Mouse (Mus musculus): ENCODE measurements at regions not wholly inside any gene's neighbourhood (a gene's known extent, or its start where the extent isn't known, plus 50 kb on each side); places are given as distances from the start of the nearest gene placed in this dataset.

DNA sequence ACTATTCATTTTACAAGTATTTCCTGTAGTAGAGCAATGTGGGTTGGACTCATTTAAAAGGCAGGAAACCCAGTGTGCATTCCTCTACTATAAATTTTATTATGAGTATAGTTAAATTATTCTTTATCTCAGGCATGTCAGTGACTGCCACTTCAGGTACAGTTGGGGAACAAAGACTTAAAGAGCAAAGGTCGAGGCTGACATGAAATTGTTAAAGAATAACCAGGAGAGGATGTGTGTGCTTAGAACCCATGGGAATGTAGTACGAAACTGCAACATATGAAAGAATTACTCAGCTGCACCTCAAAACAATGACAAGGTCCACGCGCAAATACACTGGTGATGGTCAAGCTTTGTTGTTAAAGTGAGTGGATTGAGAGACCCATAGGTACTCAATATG is 1583.4 kb upstream of the Slc10a2 start:
- Histone ChIP-seq H3K27ac (replicated peaks; ENCODE audit: low read depth, low read length) (no peak overlapping the region), H3K4me1 (ENCODE audit: control insufficient read depth, insufficient read depth, low read length) (no peaks in the 10 kb centered on the region), H3K9ac (ENCODE audit: low read depth, low read length) (no peak overlapping the region), H3K4me2 (ENCODE audit: low read depth, low read length) (no peak overlapping the region), H3K36me3 (ENCODE audit: control insufficient read depth, insufficient read depth, low read length) (no peaks in the 10 kb centered on the region), H3K9me3 (ENCODE audit: control insufficient read depth, low read length) (no peaks in the 10 kb centered on the region), H3K27me3 (replicated peaks; ENCODE audit: control insufficient read depth, insufficient read depth, low read length) (no peaks in the 10 kb centered on the region), H3K4me3 (ENCODE audit: low read depth, low read length) (no peak overlapping the region)
- ATAC-seq (ENCODE audit: low read depth) (no peak), DNase-seq (ENCODE audit: low spot score) (no peak)
- 82% methylated on average over 4 of the region's 4 CpGs for WGBS

DNA sequence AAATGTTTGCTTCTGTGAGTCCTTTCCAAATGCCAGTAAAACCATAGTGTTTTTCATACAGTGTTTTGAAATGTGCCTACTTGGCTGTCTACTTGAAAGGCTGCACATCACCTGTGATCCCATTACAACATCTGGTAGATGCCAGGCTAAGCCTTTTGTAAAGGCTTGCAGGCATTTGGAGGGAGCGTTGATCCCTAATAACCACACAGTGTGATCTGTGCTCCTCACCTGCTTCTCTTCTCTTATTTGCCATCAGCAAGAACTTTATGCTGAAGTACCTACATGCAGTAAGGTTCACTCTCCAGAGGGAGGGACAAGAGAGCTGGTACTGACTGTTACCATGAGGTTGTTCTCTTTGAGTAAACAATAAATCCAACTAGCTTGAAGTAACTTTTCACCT is 1553.7 kb upstream of the Slc10a2 start:
- H3K36me3 ChIP-seq (ENCODE audit: control insufficient read depth, insufficient read depth, low read length), result no peaks in the 10 kb centered on the region
- no peak overlapping the region for H3K9ac ChIP-seq (ENCODE audit: low read depth, low read length)
- H3K4me1 ChIP-seq (ENCODE audit: control insufficient read depth, insufficient read depth, low read length), result no peaks in the 10 kb centered on the region
- ATAC-seq (ENCODE audit: low read depth), result no peak
- no peak overlapping the region for H3K4me3 ChIP-seq (ENCODE audit: low read depth, low read length)
- no peaks in the 10 kb centered on the region for H3K9me3 ChIP-seq (ENCODE audit: control insufficient read depth, low read length)
- WGBS, result 68% methylated on average over 1 of the region's 1 CpGs
- no peak for DNase-seq (ENCODE audit: low spot score)
- H3K27ac ChIP-seq (replicated peaks; ENCODE audit: low read depth, low read length), result no peak overlapping the region
- no peaks in the 10 kb centered on the region for H3K27me3 ChIP-seq (replicated peaks; ENCODE audit: control insufficient read depth, insufficient read depth, low read length)
- H3K4me2 ChIP-seq (ENCODE audit: low read depth, low read length), result no peak overlapping the region

DNA sequence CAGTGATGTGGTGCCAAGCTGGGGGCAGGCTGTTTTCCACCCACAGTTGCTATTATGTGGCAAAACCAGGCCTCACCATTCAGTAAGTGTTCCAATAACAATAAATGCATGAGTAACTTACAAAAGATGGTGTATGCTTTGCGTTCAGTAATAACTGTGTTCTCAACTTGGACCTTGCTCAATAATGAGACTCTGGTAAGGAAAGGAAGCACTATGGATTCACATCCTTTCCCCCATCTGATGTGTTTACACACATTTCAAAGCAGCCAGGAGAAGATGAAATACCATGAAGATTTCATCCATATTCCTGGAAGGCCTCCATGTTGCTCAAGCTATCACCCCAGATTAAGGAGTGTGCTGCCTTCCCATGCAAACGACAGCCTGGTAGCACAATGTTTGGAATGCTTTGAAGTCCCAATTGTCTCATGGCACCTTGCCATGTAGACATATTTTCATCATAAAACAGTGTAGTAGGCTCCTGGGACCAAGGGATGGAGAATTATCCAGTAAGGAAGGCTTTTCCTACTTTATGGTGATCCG is 1552.4 kb upstream of the Slc10a2 start:
- Histone ChIP-seq H3K27ac (replicated peaks; ENCODE audit: low read depth, low read length) (no peak overlapping the region), H3K9me3 (ENCODE audit: control insufficient read depth, low read length) (no peaks in the 10 kb centered on the region), H3K4me1 (ENCODE audit: control insufficient read depth, insufficient read depth, low read length) (no peaks in the 10 kb centered on the region), H3K9ac (ENCODE audit: low read depth, low read length) (no peak overlapping the region), H3K4me3 (ENCODE audit: low read depth, low read length) (no peak overlapping the region), H3K27me3 (replicated peaks; ENCODE audit: control insufficient read depth, insufficient read depth, low read length) (no peaks in the 10 kb centered on the region), H3K36me3 (ENCODE audit: control insufficient read depth, insufficient read depth, low read length) (no peaks in the 10 kb centered on the region), H3K4me2 (ENCODE audit: low read depth, low read length) (no peak overlapping the region)
- ATAC-seq (ENCODE audit: low read depth) (no peak), DNase-seq (ENCODE audit: low spot score) (peak; percentile 12)
- WGBS, result 54% methylated on average over 3 of the region's 3 CpGs

DNA sequence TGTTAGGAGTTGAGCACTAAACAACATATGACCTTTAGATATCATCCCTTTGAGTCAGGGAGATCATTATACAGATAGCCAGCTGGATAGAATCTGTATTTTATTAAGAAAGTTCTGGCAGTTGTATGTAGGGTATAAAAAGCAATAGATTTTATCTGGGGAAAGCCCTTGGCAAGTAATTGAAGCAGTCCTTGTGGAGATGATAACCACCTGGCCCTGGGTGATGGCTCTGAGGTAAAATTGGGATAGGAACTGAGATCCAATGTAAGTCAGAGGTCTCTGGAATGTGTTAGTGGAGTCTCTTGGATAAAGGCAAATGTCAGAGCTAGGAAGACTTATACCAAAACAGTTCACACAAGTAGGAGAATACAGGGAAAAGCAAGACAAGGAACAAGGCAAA is 1547.0 kb upstream of the Slc10a2 start:
- no peaks in the 10 kb centered on the region for H3K27me3 ChIP-seq (replicated peaks; ENCODE audit: control insufficient read depth, insufficient read depth, low read length)
- no peaks in the 10 kb centered on the region for H3K4me1 ChIP-seq (ENCODE audit: control insufficient read depth, insufficient read depth, low read length)
- H3K27ac ChIP-seq (replicated peaks; ENCODE audit: low read depth, low read length), result no peak overlapping the region
- H3K4me3 ChIP-seq (ENCODE audit: low read depth, low read length), result no peak overlapping the region
- no peak for ATAC-seq (ENCODE audit: low read depth)
- H3K9me3 ChIP-seq (ENCODE audit: control insufficient read depth, low read length), result no peaks in the 10 kb centered on the region
- DNase-seq (ENCODE audit: low spot score), result no peak
- H3K36me3 ChIP-seq (ENCODE audit: control insufficient read depth, insufficient read depth, low read length), result no peaks in the 10 kb centered on the region
- no peak overlapping the region for H3K4me2 ChIP-seq (ENCODE audit: low read depth, low read length)
- H3K9ac ChIP-seq (ENCODE audit: low read depth, low read length), result no peak overlapping the region

DNA sequence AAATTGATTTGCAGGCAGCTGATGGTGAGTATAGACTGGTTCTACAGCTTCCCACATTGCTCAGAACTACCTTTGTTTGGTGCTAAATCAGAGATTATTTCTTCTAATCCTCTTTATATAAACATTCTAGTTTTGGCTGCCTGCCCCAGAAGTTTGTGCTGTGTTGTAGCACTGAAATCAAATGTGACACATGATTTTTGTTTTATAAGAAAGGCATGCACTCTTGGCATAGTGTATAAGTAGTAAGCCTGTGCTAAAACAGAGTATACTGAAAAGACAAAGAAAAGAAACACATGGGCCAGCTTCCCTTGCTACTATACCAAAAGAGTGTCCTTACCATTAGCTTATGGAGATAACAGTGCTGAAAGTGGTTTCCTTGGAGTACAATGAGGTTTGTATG is 1542.9 kb upstream of the Slc10a2 start:
- Histone ChIP-seq H3K9me3 (ENCODE audit: control insufficient read depth, low read length) (no peaks in the 10 kb centered on the region), H3K27ac (replicated peaks; ENCODE audit: low read depth, low read length) (no peak overlapping the region), H3K27me3 (replicated peaks; ENCODE audit: control insufficient read depth, insufficient read depth, low read length) (no peaks in the 10 kb centered on the region), H3K4me3 (ENCODE audit: low read depth, low read length) (no peak overlapping the region), H3K36me3 (ENCODE audit: control insufficient read depth, insufficient read depth, low read length) (no peaks in the 10 kb centered on the region), H3K4me2 (ENCODE audit: low read depth, low read length) (no peak overlapping the region), H3K9ac (ENCODE audit: low read depth, low read length) (no peak overlapping the region), H3K4me1 (ENCODE audit: control insufficient read depth, insufficient read depth, low read length) (no peaks in the 10 kb centered on the region)
- peak; percentile 67 for DNase-seq (ENCODE audit: low spot score)
- peak; percentile 68 for ATAC-seq (ENCODE audit: low read depth)

DNA sequence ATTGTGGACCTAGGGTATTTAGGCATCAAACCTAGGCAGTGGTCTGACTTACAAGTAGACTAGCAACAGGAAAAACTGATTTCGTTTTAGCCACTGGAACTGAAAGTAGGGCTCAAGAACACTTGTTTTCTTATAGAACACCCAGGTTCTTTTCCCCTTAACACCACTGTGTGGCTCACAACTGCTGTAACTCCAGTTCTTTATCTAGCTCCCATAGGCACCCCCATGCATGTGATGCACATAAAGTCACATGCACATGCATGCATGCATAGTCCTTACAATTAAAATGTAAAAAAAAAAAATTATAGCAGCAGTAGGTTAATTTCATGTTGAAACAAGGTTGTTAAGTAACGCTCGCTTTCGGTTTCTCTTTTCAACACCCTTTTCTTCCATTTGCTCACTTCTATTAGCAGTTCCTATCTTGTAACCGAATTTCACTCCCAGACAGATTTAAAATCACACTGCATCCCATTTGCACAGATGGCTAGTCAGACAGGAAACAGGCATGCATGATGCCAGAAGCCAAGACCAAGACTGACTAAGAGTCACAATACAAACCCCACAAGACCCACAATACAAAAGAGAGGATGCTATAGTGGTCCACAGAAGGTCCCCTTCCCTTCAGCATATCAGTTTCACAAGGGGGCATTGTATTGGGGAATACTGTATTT is 1540.3 kb upstream of the Slc10a2 start:
- WGBS, result 87% methylated on average over 5 of the region's 5 CpGs
- no peak overlapping the region for H3K4me3 ChIP-seq (ENCODE audit: low read depth, low read length)
- no peaks in the 10 kb centered on the region for H3K4me1 ChIP-seq (ENCODE audit: control insufficient read depth, insufficient read depth, low read length)
- ATAC-seq (ENCODE audit: low read depth) (no peak), DNase-seq (ENCODE audit: low spot score) (no peak)
- H3K9me3 ChIP-seq (ENCODE audit: control insufficient read depth, low read length), result no peaks in the 10 kb centered on the region
- no peaks in the 10 kb centered on the region for H3K27me3 ChIP-seq (replicated peaks; ENCODE audit: control insufficient read depth, insufficient read depth, low read length)
- no peak overlapping the region for H3K4me2 ChIP-seq (ENCODE audit: low read depth, low read length)
- no peaks in the 10 kb centered on the region for H3K36me3 ChIP-seq (ENCODE audit: control insufficient read depth, insufficient read depth, low read length)
- no peak overlapping the region for H3K9ac ChIP-seq (ENCODE audit: low read depth, low read length)
- no peak overlapping the region for H3K27ac ChIP-seq (replicated peaks; ENCODE audit: low read depth, low read length)

DNA sequence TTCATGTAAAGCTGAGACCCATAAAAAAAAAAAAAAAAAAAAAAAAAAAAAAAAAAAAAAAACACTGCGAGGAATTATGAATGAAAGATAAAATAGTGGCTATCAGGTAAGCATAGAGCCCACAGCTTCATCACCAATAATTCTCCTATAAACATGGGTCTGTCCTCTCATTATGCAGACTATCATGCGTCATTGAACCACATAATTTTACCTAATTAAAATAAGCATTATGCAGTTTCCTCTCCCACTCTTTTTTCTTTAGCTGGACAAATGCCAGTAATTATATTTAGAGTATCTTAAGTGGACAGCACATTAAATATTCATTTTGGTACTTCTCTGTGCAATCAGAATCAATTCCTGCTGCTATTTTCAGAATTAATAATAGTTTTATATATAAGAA is 1539.2 kb upstream of the Slc10a2 start:
- Histone ChIP-seq H3K9me3 (ENCODE audit: control insufficient read depth, low read length) (no peaks in the 10 kb centered on the region), H3K36me3 (ENCODE audit: control insufficient read depth, insufficient read depth, low read length) (no peaks in the 10 kb centered on the region), H3K9ac (ENCODE audit: low read depth, low read length) (no peak overlapping the region), H3K27ac (replicated peaks; ENCODE audit: low read depth, low read length) (no peak overlapping the region), H3K4me3 (ENCODE audit: low read depth, low read length) (no peak overlapping the region), H3K27me3 (replicated peaks; ENCODE audit: control insufficient read depth, insufficient read depth, low read length) (no peaks in the 10 kb centered on the region), H3K4me1 (ENCODE audit: control insufficient read depth, insufficient read depth, low read length) (no peaks in the 10 kb centered on the region), H3K4me2 (ENCODE audit: low read depth, low read length) (no peak overlapping the region)
- ATAC-seq (ENCODE audit: low read depth) (no peak), DNase-seq (ENCODE audit: low spot score) (no peak)
- WGBS, result 94% methylated on average over 2 of the region's 2 CpGs

DNA sequence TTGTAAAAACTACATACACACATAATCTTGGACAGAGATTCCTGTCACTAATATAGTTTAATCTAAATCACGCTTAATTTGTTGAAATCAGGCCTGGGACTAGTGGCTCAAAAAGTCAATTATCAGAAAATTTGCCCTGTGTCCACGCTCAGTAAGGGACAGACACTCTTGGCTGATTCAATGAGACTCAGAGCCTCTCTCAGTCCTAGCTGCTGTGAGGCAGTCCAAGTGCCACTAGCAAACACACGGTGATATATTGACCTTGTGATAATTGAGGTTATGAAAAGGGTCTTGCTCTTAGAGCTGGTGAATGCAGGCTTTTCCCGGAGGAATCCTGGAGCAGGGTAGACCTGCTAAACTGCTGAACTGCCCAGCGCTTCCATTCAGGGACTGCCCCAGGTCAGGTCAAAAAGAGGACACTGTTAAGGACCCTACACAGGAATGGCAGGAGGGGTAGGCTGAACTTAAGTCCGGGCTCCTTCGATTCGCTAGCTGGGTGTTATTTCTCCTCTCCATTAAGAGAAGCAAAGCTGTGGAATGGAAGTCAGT is 1521.9 kb upstream of the Slc10a2 start:
- Histone ChIP-seq H3K9me3 (ENCODE audit: control insufficient read depth, low read length) (no peaks in the 10 kb centered on the region), H3K4me2 (ENCODE audit: low read depth, low read length) (no peak overlapping the region), H3K9ac (ENCODE audit: low read depth, low read length) (no peak overlapping the region), H3K36me3 (ENCODE audit: control insufficient read depth, insufficient read depth, low read length) (no peaks in the 10 kb centered on the region), H3K4me3 (ENCODE audit: low read depth, low read length) (no peak overlapping the region), H3K27me3 (replicated peaks; ENCODE audit: control insufficient read depth, insufficient read depth, low read length) (no peaks in the 10 kb centered on the region), H3K27ac (replicated peaks; ENCODE audit: low read depth, low read length) (no peak overlapping the region), H3K4me1 (ENCODE audit: control insufficient read depth, insufficient read depth, low read length) (no peaks in the 10 kb centered on the region)
- DNase-seq (ENCODE audit: low spot score) (no peak), ATAC-seq (ENCODE audit: low read depth) (no peak)
- WGBS, result 60% methylated on average over 8 of the region's 8 CpGs

DNA sequence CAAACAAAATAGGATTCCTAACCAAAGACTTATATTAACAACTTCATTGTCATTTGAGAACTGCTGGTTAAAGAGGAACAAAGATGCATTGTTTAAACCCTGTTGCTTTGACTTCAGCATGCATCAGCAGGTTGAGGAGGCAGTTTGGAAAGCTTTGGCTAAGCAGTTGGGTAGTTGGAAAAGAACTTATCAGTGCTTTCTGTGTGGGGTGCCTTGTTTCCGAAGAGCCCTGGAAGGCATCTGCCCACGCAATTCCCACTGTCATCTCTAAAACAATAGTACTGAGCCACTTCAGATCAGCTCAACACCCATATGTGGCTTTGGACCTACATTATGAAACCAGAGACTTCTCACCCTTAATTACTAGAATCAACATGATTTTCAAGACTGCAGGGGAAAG is 1503.7 kb upstream of the Slc10a2 start:
- Histone ChIP-seq H3K4me2 (ENCODE audit: low read depth, low read length) (no peak overlapping the region), H3K9ac (ENCODE audit: low read depth, low read length) (no peak overlapping the region), H3K36me3 (ENCODE audit: control insufficient read depth, insufficient read depth, low read length) (no peaks in the 10 kb centered on the region), H3K27ac (replicated peaks; ENCODE audit: low read depth, low read length) (no peak overlapping the region), H3K9me3 (ENCODE audit: control insufficient read depth, low read length) (no peaks in the 10 kb centered on the region), H3K4me1 (ENCODE audit: control insufficient read depth, insufficient read depth, low read length) (no peaks in the 10 kb centered on the region), H3K4me3 (ENCODE audit: low read depth, low read length) (no peak overlapping the region), H3K27me3 (replicated peaks; ENCODE audit: control insufficient read depth, insufficient read depth, low read length) (no peaks in the 10 kb centered on the region)
- 45% methylated on average over 2 of the region's 2 CpGs for WGBS
- ATAC-seq (ENCODE audit: low read depth) (no peak), DNase-seq (ENCODE audit: low spot score) (peak; percentile 20)
